Mouse (Mus musculus) liver, embryonic 12.5 days (tissue): ENCODE data around the gene Kcnip1. TPM values are rescaled to one million over a fixed set of nuclear protein-coding genes. Genes with fewer than 3 reads are reported as not detected.

Experiments
- ATAC-seq: fragments of 200-750 bp; cut with Nextera tagmentation; 2 replicates; pipeline ENCODE4 v1.8.0; 2017; ENCODE audit warnings: moderate number of reproducible peaks, mild to moderate bottlenecking, moderate library complexity
- H3K27ac ChIP-seq: fragments of 300-500 bp; sonication (generic); 2 replicates; pipeline ENCODE4 v1.5.1; 2016; ENCODE audit warnings: mild to moderate bottlenecking
- H3K27me3 ChIP-seq: fragments of 300-500 bp; sonication (generic); replicated peaks from 2 replicates; pipeline ENCODE4 v1.6.1; 2016; ENCODE audit warnings: mild to moderate bottlenecking, moderate library complexity
- H3K36me3 ChIP-seq: fragments of 300-500 bp; sonication (generic); 2 replicates; pipeline ENCODE4 v1.6.1; 2016; ENCODE audit warnings: mild to moderate bottlenecking, moderate library complexity
- H3K4me1 ChIP-seq: fragments of 300-500 bp; sonication (generic); 2 replicates; pipeline ENCODE4 v1.6.1; 2016
- H3K4me2 ChIP-seq: fragments of 300-500 bp; sonication (generic); 2 replicates; pipeline ENCODE4 v1.6.1; 2016; ENCODE audit warnings: mild to moderate bottlenecking, moderate library complexity
- H3K4me3 ChIP-seq: fragments of 300-500 bp; sonication (generic); 2 replicates; pipeline ENCODE4 v1.5.1; 2016; ENCODE audit warnings: mild to moderate bottlenecking, moderate library complexity
- H3K9ac ChIP-seq: fragments of 300-500 bp; sonication (generic); 2 replicates; pipeline ENCODE4 v1.6.1; 2016; ENCODE audit warnings: mild to moderate bottlenecking, moderate library complexity
- H3K9me3 ChIP-seq: fragments of 300-500 bp; sonication (generic); replicated peaks from 2 replicates; pipeline ENCODE4 v1.6.1; 2016; ENCODE audit warnings: mild to moderate bottlenecking, moderate library complexity
- WGBS: fragments of 180-500 bp; shearing (Covaris S2); methylation state at CpG from one replicate; pipeline ENCODE4 v1.1.7; 2016; ENCODE audit not compliant: insufficient replicate concordance; 5-methylcytosine and 5-hydroxymethylcytosine counted together
- polyA plus RNA-seq: library from polyadenylated mRNA; unstranded; fragments of >200 nt; fragmentation: Nextera tagmentation; extraction: Ambion mirVana; gene quantifications from 2 replicates; pipeline ENCODE4 v1.2.1, GENCODE M21; 2016

Gene Kcnip1
- polyA plus RNA-seq, 1 experiment from 2014 or later: 0.39 TPM

- Histone ChIP-seq H3K9ac (no peak overlapping the region), H3K27me3 (no peaks in the 10 kb centered on the region), H3K9me3 (no peaks in the 10 kb centered on the region), H3K4me1 (peaks cover 6% of the 10 kb centered on the region), H3K4me3 (no peak overlapping the region), H3K36me3 (no peaks in the 10 kb centered on the region), H3K4me2 (no peak overlapping the region), H3K27ac (no peak overlapping the region)
- no peak for ATAC-seq
- 22% methylated on average over 8 of the region's 10 CpGs for WGBS
Measured at GRCm38 (mm10) chr11:33931836-33932385, 61.0 kb downstream of the Kcnip1 start.

GRCm38 (mm10) chr11:33929412-33929811, 63.5 kb downstream of the Kcnip1 start:
- Histone ChIP-seq H3K9me3 (no peaks in the 10 kb centered on the region), H3K4me3 (no peak overlapping the region), H3K9ac (no peak overlapping the region), H3K4me2 (no peak overlapping the region), H3K27ac (no peak overlapping the region), H3K36me3 (no peaks in the 10 kb centered on the region), H3K27me3 (no peaks in the 10 kb centered on the region), H3K4me1 (peaks cover 6% of the 10 kb centered on the region)
- no peak for ATAC-seq
- WGBS: 62% methylated on average over 11 of the region's 11 CpGs

GRCm38 (mm10) chr11:33928658-33929057, 64.3 kb downstream of the Kcnip1 start:
- 32% methylated on average over 7 of the region's 7 CpGs for WGBS
- no peak overlapping the region for H3K4me3 ChIP-seq
- ATAC-seq: no peak

GRCm38 (mm10) chr11:33927836-33928235, 65.1 kb downstream of the Kcnip1 start:
- H3K4me2 ChIP-seq: no peak overlapping the region
- H3K27me3 ChIP-seq: no peaks in the 10 kb centered on the region
- 62% methylated on average over 4 of the region's 4 CpGs for WGBS
- H3K9ac ChIP-seq: no peak overlapping the region
- peaks cover 6% of the 10 kb centered on the region for H3K4me1 ChIP-seq
- H3K4me3 ChIP-seq: no peak overlapping the region
- no peak for ATAC-seq
- H3K27ac ChIP-seq: no peak overlapping the region
- no peaks in the 10 kb centered on the region for H3K9me3 ChIP-seq
- H3K36me3 ChIP-seq: no peaks in the 10 kb centered on the region

More at GRCm38 (mm10) chr11:33928658-33929057, 64.3 kb downstream of the Kcnip1 start:
- Histone ChIP-seq H3K27me3 (no peaks in the 10 kb centered on the region), H3K4me1 (peaks cover 6% of the 10 kb centered on the region), H3K27ac (no peak overlapping the region), H3K9ac (no peak overlapping the region), H3K9me3 (no peaks in the 10 kb centered on the region), H3K4me2 (no peak overlapping the region), H3K36me3 (no peaks in the 10 kb centered on the region)

GRCm38 (mm10) chr11:33927321-33927720, 65.6 kb downstream of the Kcnip1 start:
- WGBS: 50% methylated on average over 6 of the region's 6 CpGs
- H3K9me3 ChIP-seq: no peaks in the 10 kb centered on the region
- H3K9ac ChIP-seq: no peak overlapping the region
- ATAC-seq: no peak
- H3K4me3 ChIP-seq: no peak overlapping the region
- no peak overlapping the region for H3K27ac ChIP-seq
- H3K27me3 ChIP-seq: no peaks in the 10 kb centered on the region
- H3K4me1 ChIP-seq: peaks cover 4% of the 10 kb centered on the region
- no peak overlapping the region for H3K4me2 ChIP-seq
- no peaks in the 10 kb centered on the region for H3K36me3 ChIP-seq

- H3K9me3 ChIP-seq: no peaks in the 10 kb centered on the region
- no peak overlapping the region for H3K9ac ChIP-seq
- ATAC-seq: no peak
- no peak overlapping the region for H3K4me2 ChIP-seq
- no peak overlapping the region for H3K27ac ChIP-seq
- 29% methylated on average over 2 of the region's 2 CpGs for WGBS
- no peak overlapping the region for H3K4me3 ChIP-seq
- H3K36me3 ChIP-seq: no peaks in the 10 kb centered on the region
- H3K4me1 ChIP-seq: no peaks in the 10 kb centered on the region
- H3K27me3 ChIP-seq: 0 out of 2 replicates have a peak, but pooled peaks cover under 1% of the 10 kb centered on the region
Measured at GRCm38 (mm10) chr11:33926551-33926950, 66.4 kb downstream of the Kcnip1 start.

GRCm38 (mm10) chr11:33925778-33926177, 67.2 kb downstream of the Kcnip1 start:
- no peak overlapping the region for H3K4me2 ChIP-seq
- ATAC-seq: no peak
- no peak overlapping the region for H3K9ac ChIP-seq
- H3K27me3 ChIP-seq: 0 out of 2 replicates have a peak, but pooled peaks cover 8% of the 10 kb centered on the region
- H3K36me3 ChIP-seq: no peaks in the 10 kb centered on the region
- no peak overlapping the region for H3K27ac ChIP-seq
- H3K4me3 ChIP-seq: no peak overlapping the region
- H3K9me3 ChIP-seq: no peaks in the 10 kb centered on the region
- WGBS: 73% methylated on average over 8 of the region's 8 CpGs
- H3K4me1 ChIP-seq: no peaks in the 10 kb centered on the region

- Histone ChIP-seq H3K27ac (no peak overlapping the region), H3K36me3 (no peaks in the 10 kb centered on the region), H3K9ac (no peak overlapping the region), H3K9me3 (no peaks in the 10 kb centered on the region), H3K4me2 (no peak overlapping the region), H3K4me3 (no peak overlapping the region), H3K27me3 (0 out of 2 replicates have a peak, but pooled peaks cover 16% of the 10 kb centered on the region), H3K4me1 (no peaks in the 10 kb centered on the region)
- ATAC-seq: no peak
- WGBS: 65% methylated on average over 3 of the region's 3 CpGs
Measured at GRCm38 (mm10) chr11:33923031-33923430, 69.9 kb downstream of the Kcnip1 start.

GRCm38 (mm10) chr11:33921451-33921850, 71.5 kb downstream of the Kcnip1 start:
- WGBS: 77% methylated on average over 13 of the region's 13 CpGs

GRCm38 (mm10) chr11:33919826-33920225, 73.1 kb downstream of the Kcnip1 start:
- Histone ChIP-seq H3K27me3 (0 out of 2 replicates have a peak, but pooled peaks cover 16% of the 10 kb centered on the region), H3K4me2 (no peak overlapping the region), H3K4me1 (no peaks in the 10 kb centered on the region), H3K4me3 (no peak overlapping the region), H3K9ac (no peak overlapping the region), H3K27ac (no peak overlapping the region), H3K9me3 (no peaks in the 10 kb centered on the region), H3K36me3 (no peaks in the 10 kb centered on the region)
- ATAC-seq: no peak
- 48% methylated on average over 7 of the region's 7 CpGs for WGBS

More at GRCm38 (mm10) chr11:33921451-33921850, 71.5 kb downstream of the Kcnip1 start:
- H3K4me2 ChIP-seq: no peak overlapping the region
- H3K9ac ChIP-seq: no peak overlapping the region
- no peak overlapping the region for H3K27ac ChIP-seq
- no peak for ATAC-seq
- no peaks in the 10 kb centered on the region for H3K4me1 ChIP-seq
- H3K36me3 ChIP-seq: no peaks in the 10 kb centered on the region
- 0 out of 2 replicates have a peak, but pooled peaks cover 16% of the 10 kb centered on the region for H3K27me3 ChIP-seq
- no peaks in the 10 kb centered on the region for H3K9me3 ChIP-seq
- no peak overlapping the region for H3K4me3 ChIP-seq

- Histone ChIP-seq H3K4me3 (no peak overlapping the region), H3K9me3 (no peaks in the 10 kb centered on the region), H3K9ac (no peak overlapping the region), H3K4me2 (no peak overlapping the region), H3K36me3 (no peaks in the 10 kb centered on the region), H3K4me1 (no peaks in the 10 kb centered on the region), H3K27ac (no peak overlapping the region), H3K27me3 (0 out of 2 replicates have a peak, but pooled peaks cover 16% of the 10 kb centered on the region)
- 44% methylated on average over 2 of the region's 2 CpGs for WGBS
- ATAC-seq: no peak
Measured at GRCm38 (mm10) chr11:33918424-33918823, 74.5 kb downstream of the Kcnip1 start.

- H3K4me3 ChIP-seq: no peak overlapping the region
Measured at GRCm38 (mm10) chr11:33917574-33917973, 75.4 kb downstream of the Kcnip1 start.

GRCm38 (mm10) chr11:33914216-33914615, 78.7 kb downstream of the Kcnip1 start:
- H3K9ac ChIP-seq: no peak overlapping the region
- no peaks in the 10 kb centered on the region; the same call in 1 of the 2 replicates for H3K9me3 ChIP-seq
- WGBS: 76% methylated on average over 12 of the region's 12 CpGs
- no peaks in the 10 kb centered on the region for H3K36me3 ChIP-seq
- H3K4me3 ChIP-seq: no peak overlapping the region
- ATAC-seq: no peak
- no peak overlapping the region for H3K4me2 ChIP-seq
- H3K4me1 ChIP-seq: peaks cover 14% of the 10 kb centered on the region; the same call in 1 of the 2 replicates
- no peaks in the 10 kb centered on the region for H3K27me3 ChIP-seq
- no peak overlapping the region for H3K27ac ChIP-seq

More at GRCm38 (mm10) chr11:33917574-33917973, 75.4 kb downstream of the Kcnip1 start:
- no peaks in the 10 kb centered on the region for H3K4me1 ChIP-seq
- H3K27me3 ChIP-seq: 0 out of 2 replicates have a peak, but pooled peaks cover 16% of the 10 kb centered on the region
- ATAC-seq: no peak
- H3K9me3 ChIP-seq: no peaks in the 10 kb centered on the region
- no peak overlapping the region for H3K27ac ChIP-seq
- H3K9ac ChIP-seq: no peak overlapping the region
- H3K4me2 ChIP-seq: no peak overlapping the region
- 23% methylated on average over 6 of the region's 6 CpGs for WGBS
- no peaks in the 10 kb centered on the region for H3K36me3 ChIP-seq
